Mouse (Mus musculus) spleen, adult 2 months (tissue): ENCODE measurements around the gene Donson.

Source experiments
- CTCF ChIP-seq: fragments of 200-500 bp; IDR thresholded peaks from 2 replicates; pipeline ENCODE4 v1.5.1; 2011; ENCODE audit warnings: mild to moderate bottlenecking, inconsistent platforms; ENCODE audit not compliant: insufficient read depth, insufficient read length, insufficient replicate concordance; ENCODE audit errors: extremely low read depth
- POLR2A ChIP-seq: fragments of 200-500 bp; IDR thresholded peaks from 2 replicates; pipeline ENCODE4 v1.6.1; 2011; ENCODE audit warnings: low read depth, low read length, inconsistent platforms

- TF ChIP-seq POLR2A (no peak), CTCF (no peak)
These were observed 21.7 kb upstream of the Donson start for GRCm38 (mm10) chr16:91710241-91710640.
